Mouse (Mus musculus) forebrain, embryonic 16.5 days (tissue): Measurements from ENCODE around the gene Ccdc167. TPM values are rescaled to one million over a fixed set of nuclear protein-coding genes. Genes with fewer than 3 reads are reported as not detected.

Experiments used
- ATAC-seq: fragments of 200-750 bp; cut with Nextera tagmentation; 2 replicates; pipeline ENCODE4 v1.8.0; 2017; ENCODE audit warnings: mild to moderate bottlenecking, moderate library complexity
- H3K27ac ChIP-seq: fragments of 300-500 bp; sonication (generic); 2 replicates; pipeline ENCODE4 v1.5.1; 2014; ENCODE audit warnings: low read length, control low read depth
- H3K27me3 ChIP-seq: fragments of 300-500 bp; sonication (generic); replicated peaks from 2 replicates; pipeline ENCODE4 v1.6.1; 2014; ENCODE audit warnings: low read length; ENCODE audit not compliant: control insufficient read depth, insufficient read depth
- H3K36me3 ChIP-seq: fragments of 300-500 bp; sonication (generic); 2 replicates; pipeline ENCODE4 v1.6.1; 2014; ENCODE audit not compliant: control insufficient read depth, insufficient read depth
- H3K4me1 ChIP-seq: fragments of 300-500 bp; sonication (generic); replicated peaks from 2 replicates; pipeline ENCODE4 v1.6.1; 2014; ENCODE audit warnings: low read length; ENCODE audit not compliant: control insufficient read depth, insufficient read depth
- H3K4me2 ChIP-seq: fragments of 300-500 bp; sonication (generic); 2 replicates; pipeline ENCODE4 v1.6.1; 2014; ENCODE audit warnings: mild to moderate bottlenecking, low read length, control low read depth
- H3K4me3 ChIP-seq: fragments of 300-500 bp; sonication (generic); replicated peaks from 2 replicates; pipeline ENCODE4 v1.5.1; 2014; ENCODE audit warnings: mild to moderate bottlenecking, low read length, control low read depth
- H3K9ac ChIP-seq: fragments of 300-500 bp; sonication (generic); replicated peaks from 2 replicates; pipeline ENCODE4 v1.6.1; 2014; ENCODE audit warnings: low read depth, low read length, control low read depth
- H3K9me3 ChIP-seq: fragments of 300-500 bp; sonication (generic); 2 replicates; pipeline ENCODE4 v1.6.1; 2016; ENCODE audit warnings: low read length; ENCODE audit not compliant: control insufficient read depth
- WGBS: fragments of 180-500 bp; shearing (Covaris S2); extraction: QIAGEN DNeasy Blood & Tissue Kit; methylation state at CpG from one replicate; pipeline ENCODE4 v1.1.7; 2014; 5-methylcytosine and 5-hydroxymethylcytosine counted together
- polyA plus RNA-seq: library from polyadenylated mRNA; unstranded; fragments of >200 nt; fragmentation: Nextera tagmentation; extraction: Ambion mirVana; gene quantifications from 2 replicates; pipeline ENCODE4 v1.2.1, GENCODE M21; 2015

Gene Ccdc167
- polyA plus RNA-seq, 1 experiment from 2014 or later: 11.6 TPM

DNA sequence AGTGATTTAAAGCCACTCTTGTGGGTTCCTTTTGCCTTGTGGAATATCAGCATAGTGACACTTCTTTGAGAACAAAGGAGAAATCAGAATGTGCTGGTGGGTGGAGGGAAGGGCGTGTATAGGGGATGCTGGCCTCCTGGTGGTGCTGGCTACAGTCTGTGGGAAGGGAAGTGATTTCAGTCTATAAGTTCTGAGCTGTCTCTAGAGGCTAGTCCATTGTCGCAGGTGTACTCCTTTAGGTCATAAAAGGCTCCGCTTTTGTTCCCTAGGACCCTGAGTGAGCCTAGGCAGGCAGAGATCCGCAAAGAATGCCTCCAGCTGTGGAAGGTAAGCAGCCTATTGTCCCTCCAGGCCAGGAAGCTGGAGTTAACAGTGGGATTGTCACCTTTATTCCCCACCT, 22.3 kb downstream of the Ccdc167 start:
- H3K4me2 ChIP-seq: no peak overlapping the region
- H3K27me3 ChIP-seq: no peaks in the 10 kb centered on the region
- H3K9ac ChIP-seq: no peak overlapping the region
- H3K27ac ChIP-seq: no peak overlapping the region
- H3K4me3 ChIP-seq: no peak overlapping the region
- ATAC-seq: no peak
- no peaks in the 10 kb centered on the region for H3K4me1 ChIP-seq
- no peaks in the 10 kb centered on the region for H3K9me3 ChIP-seq
- H3K36me3 ChIP-seq: peaks cover 32% of the 10 kb centered on the region
- 79% methylated on average over 4 of the region's 4 CpGs for WGBS

DNA sequence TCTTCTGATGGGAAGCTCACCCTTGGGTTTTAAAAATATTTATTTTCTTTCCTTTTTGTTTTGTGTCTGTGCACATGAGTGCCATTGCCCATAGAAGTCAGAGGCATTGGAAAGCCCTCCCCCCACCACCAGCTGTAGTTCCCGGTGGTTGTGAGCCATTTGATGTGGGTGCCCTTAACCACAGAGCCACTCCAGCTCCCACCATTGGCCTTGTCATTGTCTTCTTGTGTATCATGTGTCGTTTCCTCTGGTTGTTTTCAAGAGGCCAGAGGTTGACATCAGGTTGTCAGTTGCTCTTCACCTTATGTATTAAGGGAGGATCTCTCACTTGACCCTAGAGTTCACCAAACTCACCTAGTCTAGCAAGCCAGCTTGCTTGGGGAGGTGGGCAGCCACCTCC, 23.3 kb downstream of the Ccdc167 start:
- H3K27me3 ChIP-seq: no peaks in the 10 kb centered on the region
- no peak overlapping the region for H3K9ac ChIP-seq
- no peak overlapping the region for H3K27ac ChIP-seq
- no peak overlapping the region for H3K4me2 ChIP-seq
- H3K4me1 ChIP-seq: peaks cover 2% of the 10 kb centered on the region
- ATAC-seq: no peak
- 77% methylated on average over 2 of the region's 2 CpGs for WGBS
- no peaks in the 10 kb centered on the region for H3K9me3 ChIP-seq
- H3K4me3 ChIP-seq: no peak overlapping the region
- peaks cover 30% of the 10 kb centered on the region for H3K36me3 ChIP-seq

DNA sequence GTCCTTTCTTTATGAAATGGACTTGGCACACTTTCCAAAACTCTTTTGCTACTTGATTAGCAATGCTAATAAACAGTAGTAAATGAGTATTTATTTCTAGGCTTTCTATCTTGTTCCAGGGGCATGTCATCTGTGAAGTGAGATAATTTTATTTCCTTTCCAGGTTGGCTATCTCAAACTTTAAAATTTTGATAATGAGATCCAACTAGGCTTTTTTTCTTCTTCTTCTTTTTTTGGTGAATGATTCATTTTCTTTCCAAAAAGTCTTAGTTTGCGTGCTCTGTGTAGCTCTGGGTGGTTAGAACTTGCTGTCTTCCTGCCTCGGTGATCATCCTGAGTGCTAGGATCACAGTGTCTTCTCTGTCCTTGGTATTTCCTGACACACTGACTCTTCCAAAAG, 24.0 kb downstream of the Ccdc167 start:
- ATAC-seq: no peak
- 83% methylated on average over 2 of the region's 2 CpGs for WGBS
- H3K4me1 ChIP-seq: peaks cover 7% of the 10 kb centered on the region
- no peaks in the 10 kb centered on the region for H3K27me3 ChIP-seq
- H3K9me3 ChIP-seq: no peaks in the 10 kb centered on the region
- H3K4me3 ChIP-seq: no peak overlapping the region
- H3K9ac ChIP-seq: no peak overlapping the region
- H3K36me3 ChIP-seq: peaks cover 27% of the 10 kb centered on the region
- no peak overlapping the region for H3K27ac ChIP-seq
- no peak overlapping the region for H3K4me2 ChIP-seq

DNA sequence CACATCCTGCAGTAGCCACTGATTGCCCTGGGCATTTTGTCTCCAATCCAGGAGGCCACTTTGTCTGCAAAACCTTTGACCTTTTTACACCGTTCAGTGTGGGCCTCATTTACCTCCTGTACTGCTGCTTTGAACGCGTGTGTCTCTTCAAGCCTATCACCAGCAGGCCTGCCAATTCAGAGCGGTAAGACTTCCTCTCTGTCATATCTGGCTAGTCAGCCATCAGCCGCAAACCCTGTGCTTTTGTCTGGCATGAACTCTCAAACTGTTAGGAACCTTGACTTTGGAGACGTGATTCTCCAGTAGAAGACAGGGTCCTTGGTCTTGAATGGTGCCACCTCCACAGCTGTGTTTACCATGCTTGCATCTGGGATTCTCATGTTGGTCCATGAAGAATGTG, 26.6 kb downstream of the Ccdc167 start:
- 82% methylated on average over 6 of the region's 6 CpGs for WGBS
- Histone ChIP-seq H3K9ac (no peak overlapping the region), H3K36me3 (peaks cover 18% of the 10 kb centered on the region), H3K4me1 (peaks cover 9% of the 10 kb centered on the region), H3K27ac (no peak overlapping the region), H3K9me3 (no peaks in the 10 kb centered on the region), H3K4me3 (no peak overlapping the region), H3K27me3 (no peaks in the 10 kb centered on the region), H3K4me2 (no peak overlapping the region)
- ATAC-seq: no peak

DNA sequence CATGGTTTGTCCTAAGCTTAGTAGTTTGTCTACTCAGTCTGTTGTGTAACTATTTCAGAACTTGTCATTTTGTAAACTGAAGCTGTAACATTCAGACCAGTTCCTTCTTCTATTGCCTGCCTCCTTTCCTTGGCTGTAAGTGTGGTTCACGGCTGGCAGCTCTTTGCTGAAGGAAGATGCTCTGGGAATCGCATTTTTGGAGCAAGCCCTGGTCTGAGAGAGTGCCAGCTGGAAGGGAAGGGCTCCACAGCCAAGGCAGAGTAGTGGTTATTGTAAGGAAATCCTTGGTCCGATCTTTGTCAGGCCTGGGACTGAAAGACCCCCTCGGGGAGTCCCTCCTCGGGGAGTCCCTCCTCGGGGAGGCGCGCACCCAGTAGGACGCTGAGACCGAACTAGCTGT, 28.2 kb downstream of the Ccdc167 start:
- H3K27ac ChIP-seq: peak overlapping the region; percentile 12; the same call in 1 of the 2 replicates
- peaks cover 17% of the 10 kb centered on the region for H3K36me3 ChIP-seq
- H3K27me3 ChIP-seq: no peaks in the 10 kb centered on the region
- no peaks in the 10 kb centered on the region for H3K9me3 ChIP-seq
- no peak overlapping the region for H3K9ac ChIP-seq
- H3K4me1 ChIP-seq: peaks cover 9% of the 10 kb centered on the region
- H3K4me2 ChIP-seq: no peak overlapping the region
- WGBS: 82% methylated on average over 10 of the region's 10 CpGs
- no peak overlapping the region for H3K4me3 ChIP-seq
- no peak for ATAC-seq

DNA sequence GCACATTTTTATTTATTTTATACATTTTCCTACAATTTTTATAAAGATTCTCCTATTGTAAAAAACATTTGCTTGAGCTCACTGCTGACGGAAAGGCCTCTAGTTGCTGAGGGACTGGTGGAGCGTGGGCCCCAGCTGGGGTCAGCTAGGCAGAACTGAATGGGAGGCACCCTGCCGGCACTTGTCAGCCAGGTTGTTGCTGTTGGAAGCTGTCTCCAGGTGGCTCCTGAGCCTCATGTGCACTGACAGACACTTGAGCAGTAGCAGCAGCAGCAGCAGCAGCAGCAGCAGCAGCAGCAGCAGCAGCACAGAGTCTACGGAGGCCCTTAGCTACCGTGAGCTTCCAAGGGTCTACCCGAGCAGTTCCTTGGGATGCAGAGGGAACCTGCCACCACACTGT, 29.5 kb downstream of the Ccdc167 start:
- 87% methylated on average over 6 of the region's 6 CpGs for WGBS
- no peak overlapping the region for H3K9ac ChIP-seq
- H3K4me3 ChIP-seq: no peak overlapping the region
- H3K4me1 ChIP-seq: peaks cover 9% of the 10 kb centered on the region
- H3K9me3 ChIP-seq: no peaks in the 10 kb centered on the region
- peaks cover 17% of the 10 kb centered on the region for H3K36me3 ChIP-seq
- peak overlapping the region; percentile 65; the same call in 1 of the 2 replicates for H3K27ac ChIP-seq
- no peaks in the 10 kb centered on the region for H3K27me3 ChIP-seq
- ATAC-seq: no peak
- H3K4me2 ChIP-seq: no peak overlapping the region

DNA sequence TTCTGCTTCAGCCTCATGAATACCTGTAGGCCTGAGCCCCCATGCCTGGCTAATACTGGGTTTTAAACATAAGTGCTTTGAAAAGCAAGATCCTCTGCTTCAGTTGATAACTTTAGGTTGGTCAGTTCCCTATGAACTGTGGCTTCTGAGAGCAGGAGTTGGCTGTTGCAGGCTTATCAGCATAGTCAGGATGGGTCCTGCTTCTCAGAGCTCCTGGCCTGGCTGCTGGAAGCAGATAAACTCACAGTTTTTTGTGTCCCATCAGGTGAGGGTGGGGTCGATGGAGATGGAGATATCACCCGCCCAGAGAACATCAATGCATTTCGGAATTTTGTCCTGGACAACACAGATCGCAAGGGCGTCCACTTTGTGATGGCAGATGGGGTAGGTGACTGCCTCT, 30.1 kb downstream of the Ccdc167 start:
- Histone ChIP-seq H3K36me3 (peaks cover 22% of the 10 kb centered on the region), H3K27ac (no peak overlapping the region), H3K4me2 (no peak overlapping the region), H3K4me1 (peaks cover 9% of the 10 kb centered on the region), H3K9me3 (no peaks in the 10 kb centered on the region), H3K9ac (no peak overlapping the region), H3K4me3 (no peak overlapping the region), H3K27me3 (no peaks in the 10 kb centered on the region)
- 96% methylated on average over 5 of the region's 5 CpGs for WGBS
- ATAC-seq: no peak

DNA sequence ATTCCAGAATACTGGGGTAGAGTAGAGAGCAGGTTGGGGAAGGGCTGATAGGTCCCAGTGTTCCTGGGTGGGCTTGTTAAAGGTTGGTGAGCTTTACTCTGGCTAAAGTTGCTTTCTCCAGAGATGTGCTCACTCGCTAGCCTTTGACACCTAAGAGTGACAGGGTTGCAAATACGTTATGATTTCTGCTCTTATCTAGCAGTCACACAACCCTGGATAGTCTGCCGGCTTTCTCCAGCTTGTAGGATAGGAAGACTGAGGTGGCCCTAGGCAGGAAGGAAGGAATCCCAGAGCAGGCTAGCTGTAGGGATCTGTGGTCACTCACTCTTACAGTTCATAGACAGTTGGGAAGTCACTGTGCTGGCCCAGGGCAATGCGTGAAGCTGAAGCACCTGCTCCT, 32.6 kb downstream of the Ccdc167 start:
- Histone ChIP-seq H3K4me2 (no peak overlapping the region), H3K9ac (no peak overlapping the region), H3K27ac (no peak overlapping the region), H3K27me3 (no peaks in the 10 kb centered on the region), H3K4me3 (no peak overlapping the region), H3K4me1 (peaks cover 21% of the 10 kb centered on the region), H3K9me3 (no peaks in the 10 kb centered on the region), H3K36me3 (peaks cover 14% of the 10 kb centered on the region)
- ATAC-seq: no peak
- WGBS: 93% methylated on average over 4 of the region's 4 CpGs

DNA sequence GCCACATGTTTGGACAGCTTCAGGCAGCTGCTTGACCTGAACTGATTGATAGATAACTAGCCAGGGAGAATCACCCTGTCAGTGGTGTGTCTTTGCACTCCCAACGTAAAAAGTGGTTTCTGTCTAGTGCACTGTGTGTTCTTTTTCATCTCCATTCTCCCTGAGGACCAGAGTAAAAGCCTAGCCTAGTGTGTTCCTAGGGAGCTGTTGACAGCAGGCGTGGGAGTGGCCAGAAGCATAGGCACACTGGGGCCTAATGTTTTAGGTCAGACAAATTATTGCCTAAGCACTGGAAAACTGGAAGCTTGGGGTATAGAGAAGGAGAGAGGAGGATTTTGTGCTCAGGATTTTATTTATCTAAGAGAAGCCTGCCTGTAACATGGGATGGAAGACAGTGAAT, 33.7 kb downstream of the Ccdc167 start:
- Histone ChIP-seq H3K27me3 (no peaks in the 10 kb centered on the region), H3K9ac (no peak overlapping the region), H3K27ac (no peak overlapping the region), H3K9me3 (no peaks in the 10 kb centered on the region), H3K4me1 (peaks cover 21% of the 10 kb centered on the region), H3K4me2 (no peak overlapping the region), H3K36me3 (peaks cover 14% of the 10 kb centered on the region), H3K4me3 (no peak overlapping the region)
- WGBS: 87% methylated on average over 2 of the region's 2 CpGs
- no peak for ATAC-seq

DNA sequence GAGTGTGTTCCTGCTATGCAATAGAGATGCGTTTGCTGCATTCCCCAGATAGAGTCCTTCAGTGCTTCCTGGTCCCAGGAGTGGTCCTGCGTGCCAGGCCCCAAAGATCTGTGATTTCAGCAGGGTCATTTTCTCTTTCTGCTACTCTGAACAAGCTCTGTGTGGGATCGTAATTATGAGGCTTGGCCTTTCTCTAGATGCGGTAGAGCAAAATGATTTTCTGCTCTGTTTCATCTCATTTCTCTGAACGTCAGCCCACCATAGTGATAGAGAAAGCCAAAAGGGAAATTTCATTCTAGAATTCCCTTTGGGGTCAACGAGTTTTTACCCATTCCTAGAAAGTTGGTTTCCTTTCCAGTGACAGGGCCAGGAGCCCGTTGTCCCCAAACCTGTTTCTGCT, 34.6 kb downstream of the Ccdc167 start:
- WGBS: 68% methylated on average over 7 of the region's 7 CpGs
- no peak overlapping the region for H3K4me3 ChIP-seq
- peaks cover 18% of the 10 kb centered on the region for H3K4me1 ChIP-seq
- ATAC-seq: no peak
- H3K27ac ChIP-seq: no peak overlapping the region
- no peaks in the 10 kb centered on the region for H3K27me3 ChIP-seq
- H3K4me2 ChIP-seq: no peak overlapping the region
- H3K36me3 ChIP-seq: peaks cover 16% of the 10 kb centered on the region
- H3K9ac ChIP-seq: no peak overlapping the region
- H3K9me3 ChIP-seq: no peaks in the 10 kb centered on the region
